Mouse (Mus musculus) limb, embryonic 14.5 days (tissue): ENCODE measurements at regions not wholly inside any gene's neighbourhood (a gene's known extent, or its start where the extent isn't known, plus 50 kb on each side); places are given as distances from the start of the nearest gene placed in this dataset.

Experiments
- ATAC-seq: fragments of 200-750 bp; cut with Nextera tagmentation; 2 replicates; pipeline ENCODE4 v1.8.0; 2017; ENCODE audit warnings: low read depth, moderate number of reproducible peaks, moderate TSS enrichment; ENCODE audit not compliant: low FRiP score
- DNase-seq: peaks from one replicate; pipeline ENCODE4 v3.0.0-alpha.2; 2015; ENCODE audit warnings: low spot score
- H3K27ac ChIP-seq: fragments of 300-500 bp; sonication (generic); replicated peaks from 2 replicates; pipeline ENCODE4 v1.5.1; 2014; ENCODE audit warnings: low read depth, mild to moderate bottlenecking, low read length, moderate library complexity, mixed read lengths
- H3K27me3 ChIP-seq: fragments of 300-500 bp; sonication (generic); 2 replicates; pipeline ENCODE4 v1.6.1; 2014; ENCODE audit warnings: low read length, mixed read lengths; ENCODE audit not compliant: control insufficient read depth, insufficient read depth
- H3K36me3 ChIP-seq: fragments of 300-500 bp; sonication (generic); 2 replicates; pipeline ENCODE4 v1.6.1; 2014; ENCODE audit warnings: mild to moderate bottlenecking, low read length, moderate library complexity, mixed read lengths; ENCODE audit not compliant: control insufficient read depth, insufficient read depth
- H3K4me1 ChIP-seq: fragments of 300-500 bp; sonication (generic); 2 replicates; pipeline ENCODE4 v1.6.1; 2014; ENCODE audit warnings: antibody characterized with exemption, low read length, mixed read lengths; ENCODE audit not compliant: control insufficient read depth, insufficient read depth
- H3K4me2 ChIP-seq: fragments of 300-500 bp; sonication (generic); replicated peaks from 2 replicates; pipeline ENCODE4 v1.6.1; 2014; ENCODE audit warnings: low read depth, mild to moderate bottlenecking, low read length, moderate library complexity; ENCODE audit not compliant: severe bottlenecking
- H3K4me3 ChIP-seq: fragments of 300-500 bp; sonication (generic); replicated peaks from 2 replicates; pipeline ENCODE4 v1.5.1; 2014; ENCODE audit warnings: low read length
- H3K9ac ChIP-seq: fragments of 300-500 bp; sonication (generic); 2 replicates; pipeline ENCODE4 v1.6.1; 2014; ENCODE audit warnings: mild to moderate bottlenecking, low read depth, low read length, moderate library complexity; ENCODE audit not compliant: severe bottlenecking
- H3K9me3 ChIP-seq: fragments of 300-500 bp; sonication (generic); 2 replicates; pipeline ENCODE4 v1.6.1; 2016; ENCODE audit warnings: low read length; ENCODE audit not compliant: control insufficient read depth
- POLR2A ChIP-seq: fragments of 200-500 bp; IDR thresholded peaks from 2 replicates; pipeline ENCODE4 v1.8.0; 2012; ENCODE audit warnings: inconsistent platforms, mild to moderate bottlenecking, moderate library complexity, borderline replicate concordance; ENCODE audit not compliant: insufficient read depth, insufficient read length; ENCODE audit errors: extremely low read depth
- WGBS: fragments of 180-500 bp; shearing (Covaris S2); extraction: QIAGEN DNeasy Blood & Tissue Kit; methylation state at CpG from one replicate; pipeline ENCODE4 v1.1.7; 2014; 5-methylcytosine and 5-hydroxymethylcytosine counted together

GRCm38 (mm10) chr12:107067346-107067745 is 421.1 kb upstream of the 3110018I06Rik start:
- no peaks in the 10 kb centered on the region for H3K4me1 ChIP-seq
- no peak overlapping the region for H3K27ac ChIP-seq
- no peaks in the 10 kb centered on the region for H3K27me3 ChIP-seq
- DNase-seq (no peak), ATAC-seq (no peak)
- no peak overlapping the region for H3K9ac ChIP-seq
- H3K9me3 ChIP-seq = no peaks in the 10 kb centered on the region
- H3K36me3 ChIP-seq = no peaks in the 10 kb centered on the region
- TF ChIP-seq POLR2A = no peak
- no peak overlapping the region for H3K4me2 ChIP-seq
- no peak overlapping the region for H3K4me3 ChIP-seq
- 86% methylated on average over 2 of the region's 2 CpGs for WGBS

- H3K27me3 ChIP-seq = no peaks in the 10 kb centered on the region
- H3K9me3 ChIP-seq = no peaks in the 10 kb centered on the region
- no peak overlapping the region for H3K27ac ChIP-seq
- H3K36me3 ChIP-seq = no peaks in the 10 kb centered on the region
- ATAC-seq = no peak
- WGBS = 50% methylated on average over 10 of the region's 10 CpGs
- DNase-seq = no peak
- H3K4me2 ChIP-seq = no peak overlapping the region
- no peak overlapping the region for H3K9ac ChIP-seq
- H3K4me1 ChIP-seq = peaks cover 16% of the 10 kb centered on the region
- H3K4me3 ChIP-seq = no peak overlapping the region
- TF ChIP-seq POLR2A = no peak
Measured at GRCm38 (mm10) chr12:107082541-107082940, 405.9 kb upstream of the 3110018I06Rik start.

- ATAC-seq = no peak
- peak; percentile 10 for DNase-seq
- Histone ChIP-seq H3K4me2 (no peak overlapping the region), H3K4me3 (no peak overlapping the region), H3K4me1 (peaks cover 16% of the 10 kb centered on the region), H3K36me3 (no peaks in the 10 kb centered on the region), H3K9ac (no peak overlapping the region), H3K9me3 (no peaks in the 10 kb centered on the region), H3K27me3 (no peaks in the 10 kb centered on the region), H3K27ac (no peak overlapping the region)
- no peak for TF ChIP-seq POLR2A
- 24% methylated on average over 14 of the region's 14 CpGs for WGBS
Measured at GRCm38 (mm10) chr12:107085058-107085905, 403.1 kb upstream of the 3110018I06Rik start.

GRCm38 (mm10) chr12:107085906-107086655 is 402.4 kb upstream of the 3110018I06Rik start:
- Histone ChIP-seq H3K27ac (no peak overlapping the region), H3K4me1 (peaks cover 16% of the 10 kb centered on the region), H3K9me3 (no peaks in the 10 kb centered on the region), H3K4me3 (no peak overlapping the region), H3K4me2 (no peak overlapping the region), H3K27me3 (no peaks in the 10 kb centered on the region), H3K9ac (no peak overlapping the region), H3K36me3 (no peaks in the 10 kb centered on the region)
- 14% methylated on average over 16 of the region's 16 CpGs for WGBS
- ATAC-seq (no peak), DNase-seq (peak; percentile 44)
- no peak for TF ChIP-seq POLR2A

GRCm38 (mm10) chr12:107092151-107092550 is 396.3 kb upstream of the 3110018I06Rik start:
- 82% methylated on average over 3 of the region's 3 CpGs for WGBS
- no peak for DNase-seq
- H3K4me1 ChIP-seq = no peaks in the 10 kb centered on the region
- ATAC-seq = no peak
- H3K4me2 ChIP-seq = no peak overlapping the region
- no peaks in the 10 kb centered on the region for H3K36me3 ChIP-seq
- no peak overlapping the region for H3K9ac ChIP-seq
- no peaks in the 10 kb centered on the region for H3K9me3 ChIP-seq
- H3K27ac ChIP-seq = no peak overlapping the region
- TF ChIP-seq POLR2A = no peak
- no peaks in the 10 kb centered on the region for H3K27me3 ChIP-seq
- H3K4me3 ChIP-seq = no peak overlapping the region
